Mouse (Mus musculus) gastrocnemius, postnatal 4 days (tissue): ENCODE data around the gene Spire2. TPM values are rescaled to one million over a fixed set of nuclear protein-coding genes. Genes with fewer than 3 reads are reported as not detected.
"Not testable (repeated sequence)": the region's sequence is repeated elsewhere in the genome, so short reads cannot be mapped to it uniquely, and the experiment has no call there.

ENCODE experiments used
- DNase-seq, 2 experiments: peaks; one replicate each; pipeline ENCODE4 v3.0.0; 2021 to 2022; ENCODE audit warnings: low spot score in 2 of 2, mixed read lengths in 2 of 2
- total RNA-seq, 2 experiments: library from RNA; stranded (reverse); gene quantifications; 2 replicates each; pipeline ENCODE4 v1.2.3; 2021

Gene Spire2
- total RNA-seq, 2 experiments from 2014 or later: 0.70 to 1.3 TPM

- not testable (repeated sequence) for DNase-seq
Observed at GRCm38 (mm10) chr8:123414997-123415696, 82.6 kb downstream of the Spire2 start.

GRCm38 (mm10) chr8:123415967-123416943 is 83.7 kb downstream of the Spire2 start:
- no peak for DNase-seq

GRCm38 (mm10) chr8:123416944-123417555 is 84.5 kb downstream of the Spire2 start:
- DNase-seq: no peak

Other genes starting within 250 kb of the Spire2 start
- gene Rpl13, start 230.4 kb upstream of the Spire2 start, total RNA-seq: 100 to 1,000 TPM; 798 to 871 TPM
- 1 to 10 TPM in 1 of 2 experiments, under 1 TPM in 1; 0.80 to 2.4 TPM for gene Cpne7, start 215.3 kb upstream of the Spire2 start, total RNA-seq
- gene Sult5a1, start 174.4 kb upstream of the Spire2 start, total RNA-seq: 10 to 100 TPM; 10.2 to 10.8 TPM
- gene Dpep1, start 146.5 kb upstream of the Spire2 start, total RNA-seq: 1 to 10 TPM; 4.7 to 9.6 TPM
- gene Chmp1a, start 120.0 kb upstream of the Spire2 start, total RNA-seq: 10 to 100 TPM; 48.1 to 68.1 TPM
- gene Spata33, start 119.9 kb upstream of the Spire2 start, total RNA-seq: 1 to 10 TPM; 1.2 TPM
- 10 to 100 TPM; 26.7 to 27.4 TPM for gene Cdk10, start 107.9 kb upstream of the Spire2 start, total RNA-seq
- 1 to 10 TPM; 2.3 to 2.4 TPM for gene Spata2l, start 96.5 kb upstream of the Spire2 start, total RNA-seq
- 10 to 100 TPM; 14.9 to 17.5 TPM for gene Zfp276, start 78.5 kb upstream of the Spire2 start, total RNA-seq
- 10 to 100 TPM; 18.6 to 19.6 TPM for gene Vps9d1, start 78.4 kb upstream of the Spire2 start, total RNA-seq
- 10 to 100 TPM in 1 of 2 experiments, 1 to 10 TPM in 1; 9.5 to 12.1 TPM for gene Fanca, start 14.1 kb upstream of the Spire2 start, total RNA-seq
- 100 to 1,000 TPM; 174 to 177 TPM for gene Tcf25, start 41.0 kb downstream of the Spire2 start, total RNA-seq
- gene Mc1r, start 74.4 kb downstream of the Spire2 start, total RNA-seq: not detected
- gene Tubb3, start 78.7 kb downstream of the Spire2 start, total RNA-seq: under 1 TPM; 0.61 to 0.96 TPM
- 10 to 100 TPM; 32.2 to 37.3 TPM for gene Def8, start 90.8 kb downstream of the Spire2 start, total RNA-seq
- 10 to 100 TPM; 39.4 to 48.5 TPM for gene Afg3l1, start 145.2 kb downstream of the Spire2 start, total RNA-seq
- gene Dbndd1, start 182.8 kb downstream of the Spire2 start, total RNA-seq: under 1 TPM; 0.44 to 0.57 TPM
- 10 to 100 TPM; 10.7 to 13.0 TPM for gene Gas8, start 186.1 kb downstream of the Spire2 start, total RNA-seq